Mouse (Mus musculus) kidney, postnatal 25 days (tissue): ENCODE data around the gene Tas1r2.

Experiments used
- DNase-seq, 2 experiments: peaks; one replicate each; pipeline ENCODE4 v3.0.0; 2021; ENCODE audit warnings: mixed read lengths in 2 of 2

The Tas1r2 gene

GRCm38 (mm10) chr4:139710467-139711334 is 57.4 kb downstream of the Tas1r2 start:
- no peak for DNase-seq

- no peak for DNase-seq
Observed at GRCm38 (mm10) chr4:139715241-139715932, 62.0 kb downstream of the Tas1r2 start.

GRCm38 (mm10) chr4:139716477-139717169 is 63.3 kb downstream of the Tas1r2 start:
- DNase-seq = no peak

DNA sequence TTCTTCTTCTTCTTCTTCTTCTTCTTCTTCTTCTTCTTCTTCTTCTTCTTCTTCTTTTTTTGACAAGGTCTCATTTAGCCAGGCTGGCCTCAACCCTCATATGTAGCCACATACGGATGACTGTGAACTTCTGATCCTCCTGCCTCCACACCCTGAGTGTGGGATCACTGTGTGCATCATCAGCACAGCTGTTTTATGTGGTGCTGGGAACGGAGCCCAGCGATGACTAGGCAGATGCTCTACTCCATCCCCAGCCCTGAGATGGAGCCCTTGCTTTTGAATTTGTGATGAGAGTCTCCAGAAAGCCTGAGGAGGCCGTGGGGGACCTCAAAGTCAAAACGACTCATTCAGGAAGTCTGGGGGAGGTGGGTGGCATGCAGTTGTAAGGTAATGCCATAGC is 65.6 kb downstream of the Tas1r2 start:
- DNase-seq = no peak
